Mouse (Mus musculus): Measurements from ENCODE around the gene 1700023F06Rik. TPM values are rescaled to one million over a fixed set of nuclear protein-coding genes. Genes with fewer than 3 reads are reported as not detected.
A peak's percentile ranks its signal among the peaks of the same experiment; 100 is the strongest.

The 1700023F06Rik gene
- polyA plus RNA-seq, 1 experiment, result 9.4 TPM

DNA sequence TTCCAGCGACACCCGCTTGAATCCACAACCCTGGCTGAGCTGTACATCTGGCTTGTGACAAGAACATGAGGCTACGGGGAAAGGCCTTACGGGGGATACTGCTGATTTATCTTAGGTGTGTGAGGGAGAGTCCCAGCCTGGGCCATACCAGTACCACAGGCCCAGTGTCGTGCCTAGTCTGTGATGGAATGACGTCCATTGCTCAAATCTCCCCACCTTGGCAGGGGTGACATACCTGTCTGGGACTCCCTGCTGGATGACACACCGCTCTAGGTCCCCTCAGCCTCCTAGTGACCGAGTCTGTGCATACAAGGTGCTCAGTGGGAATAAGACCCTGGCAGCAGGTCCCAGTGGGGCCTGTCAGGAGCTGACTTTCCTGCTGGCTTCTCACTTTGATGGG, 29.6 kb downstream of the 1700023F06Rik start:
- WGBS, result 88% methylated on average over 8 of the region's 8 CpGs
- TF ChIP-seq CTCF (IDR thresholded peaks at IDR 0.05; ENCODE audit: borderline replicate concordance, insufficient read depth, low read depth, low read length) (no peak), POLR2A (IDR thresholded peaks at IDR 0.05; ENCODE audit: borderline replicate concordance, insufficient read depth, low read length) (no peak)

DNA sequence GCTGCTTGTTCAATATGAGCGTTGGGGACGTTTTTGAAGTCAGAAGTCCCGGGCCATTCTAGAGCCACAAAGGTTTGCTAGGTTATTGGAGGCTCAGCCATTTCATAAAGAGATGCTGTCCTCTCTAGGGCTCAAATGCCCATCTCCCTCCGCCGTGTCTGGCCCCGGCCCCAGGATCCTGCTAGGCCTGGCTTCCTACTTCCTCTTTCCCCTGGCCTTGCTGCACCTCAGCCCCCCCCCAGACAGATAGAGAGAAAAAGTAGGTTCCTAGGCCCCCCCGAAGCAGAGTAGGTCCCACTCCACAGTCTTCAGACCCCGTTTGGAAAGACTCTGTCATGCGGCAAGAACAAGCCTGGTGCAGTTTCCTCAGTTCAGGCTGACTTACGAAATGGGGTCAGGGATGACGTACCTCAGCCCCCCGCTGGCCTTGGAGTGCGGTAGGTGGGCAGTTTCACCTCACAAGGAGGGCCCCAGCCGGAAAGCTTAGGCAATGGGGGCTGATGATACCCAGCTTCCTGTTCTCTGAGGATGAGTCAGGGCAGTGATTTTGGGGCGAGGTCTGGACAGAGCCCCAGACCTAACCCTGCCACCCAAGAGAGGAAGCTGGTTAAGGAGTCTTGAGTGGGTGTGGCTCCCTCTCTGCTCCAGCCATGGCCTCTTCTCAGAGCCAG, 30.4 kb downstream of the 1700023F06Rik start:
- WGBS, result 86% methylated on average over 15 of the region's 15 CpGs
- Histone ChIP-seq H3K27me3 (ENCODE audit: control insufficient read depth, insufficient read depth, low read length) (no peaks in the 10 kb centered on the region), H3K4me3 (replicated peaks; ENCODE audit: insufficient read depth, low read depth, low read length) (no peak overlapping the region), H3K4me1 (ENCODE audit: control insufficient read depth, insufficient read depth, low read length) (peaks cover 8% of the 10 kb centered on the region), H3K27ac (ENCODE audit: insufficient read depth, low read length) (no peak overlapping the region)
- no peak for TF ChIP-seq CTCF (IDR thresholded peaks at IDR 0.05; ENCODE audit: borderline replicate concordance, insufficient read depth, low read depth, low read length)
- no peak for TF ChIP-seq POLR2A (IDR thresholded peaks at IDR 0.05; ENCODE audit: borderline replicate concordance, insufficient read depth, low read length)
- no peak for DNase-seq

More for the DNA sequence above, 29.6 kb downstream of the 1700023F06Rik start:
- Histone ChIP-seq H3K27me3 (ENCODE audit: control insufficient read depth, insufficient read depth, low read length) (no peaks in the 10 kb centered on the region), H3K27ac (ENCODE audit: insufficient read depth, low read length) (no peak overlapping the region), H3K4me1 (ENCODE audit: control insufficient read depth, insufficient read depth, low read length) (peaks cover 7% of the 10 kb centered on the region), H3K4me3 (replicated peaks; ENCODE audit: insufficient read depth, low read depth, low read length) (no peak overlapping the region)
- no peak for DNase-seq

DNA sequence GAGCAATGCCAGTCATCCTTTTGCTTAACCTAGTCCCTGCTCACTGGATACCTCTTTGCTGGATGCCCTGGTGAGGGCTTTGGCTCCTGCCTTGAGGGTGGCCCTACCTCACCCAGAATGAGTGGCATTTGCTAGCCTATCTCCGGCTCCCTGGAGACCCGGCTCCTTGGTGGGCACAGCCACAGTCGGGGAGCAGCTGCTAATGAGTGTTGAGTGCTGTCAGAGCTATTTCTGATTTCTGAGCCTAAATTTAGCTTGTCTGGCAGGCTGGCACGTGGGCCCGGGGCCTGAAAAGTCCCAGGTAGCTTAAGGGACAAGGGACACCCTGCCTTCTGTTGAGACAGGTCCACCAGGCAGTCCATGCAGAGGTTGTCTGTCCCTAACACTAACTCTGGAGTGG, 31.1 kb downstream of the 1700023F06Rik start:
- no peak overlapping the region for H3K27ac ChIP-seq (ENCODE audit: insufficient read depth, low read length)

DNA sequence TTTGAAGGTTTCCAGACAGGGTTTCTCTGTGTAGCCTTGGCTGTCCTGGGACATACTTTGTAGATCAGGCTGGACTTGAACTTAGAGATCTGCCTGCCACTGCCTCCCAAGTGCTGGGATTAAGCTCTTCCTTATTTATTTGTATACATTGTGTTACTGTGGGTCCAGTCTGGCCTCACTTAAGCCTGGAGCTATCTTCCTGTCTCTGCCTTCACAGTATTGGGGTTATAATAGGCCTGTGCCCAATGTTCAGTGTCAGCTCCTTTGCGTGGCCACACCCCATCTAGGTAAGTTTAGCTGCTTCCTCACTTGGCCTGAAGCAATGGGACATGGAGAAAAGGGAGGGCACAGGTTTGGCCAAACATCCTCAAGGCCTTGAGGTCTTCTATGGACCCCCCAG, 31.8 kb downstream of the 1700023F06Rik start:
- H3K4me3 ChIP-seq (replicated peaks; ENCODE audit: insufficient read depth, low read depth, low read length), result no peak overlapping the region
- peaks cover 19% of the 10 kb centered on the region for H3K4me1 ChIP-seq (ENCODE audit: control insufficient read depth, insufficient read depth, low read length)
- H3K27ac ChIP-seq (ENCODE audit: insufficient read depth, low read length), result no peak overlapping the region
- WGBS, result 97% methylated on average over 1 of the region's 1 CpGs
- H3K27me3 ChIP-seq (ENCODE audit: control insufficient read depth, insufficient read depth, low read length), result no peaks in the 10 kb centered on the region
- DNase-seq, result no peak
- TF ChIP-seq CTCF (IDR thresholded peaks at IDR 0.05; ENCODE audit: borderline replicate concordance, insufficient read depth, low read depth, low read length), result no peak
- no peak for TF ChIP-seq POLR2A (IDR thresholded peaks at IDR 0.05; ENCODE audit: borderline replicate concordance, insufficient read depth, low read length)

More for the DNA sequence above, 31.1 kb downstream of the 1700023F06Rik start:
- Histone ChIP-seq H3K4me3 (replicated peaks; ENCODE audit: insufficient read depth, low read depth, low read length) (no peak overlapping the region), H3K4me1 (ENCODE audit: control insufficient read depth, insufficient read depth, low read length) (peaks cover 13% of the 10 kb centered on the region), H3K27me3 (ENCODE audit: control insufficient read depth, insufficient read depth, low read length) (no peaks in the 10 kb centered on the region)
- TF ChIP-seq POLR2A (IDR thresholded peaks at IDR 0.05; ENCODE audit: borderline replicate concordance, insufficient read depth, low read length) (no peak), CTCF (IDR thresholded peaks at IDR 0.05; ENCODE audit: borderline replicate concordance, insufficient read depth, low read depth, low read length) (no peak)
- no peak for DNase-seq
- WGBS, result 30% methylated on average over 5 of the region's 5 CpGs

DNA sequence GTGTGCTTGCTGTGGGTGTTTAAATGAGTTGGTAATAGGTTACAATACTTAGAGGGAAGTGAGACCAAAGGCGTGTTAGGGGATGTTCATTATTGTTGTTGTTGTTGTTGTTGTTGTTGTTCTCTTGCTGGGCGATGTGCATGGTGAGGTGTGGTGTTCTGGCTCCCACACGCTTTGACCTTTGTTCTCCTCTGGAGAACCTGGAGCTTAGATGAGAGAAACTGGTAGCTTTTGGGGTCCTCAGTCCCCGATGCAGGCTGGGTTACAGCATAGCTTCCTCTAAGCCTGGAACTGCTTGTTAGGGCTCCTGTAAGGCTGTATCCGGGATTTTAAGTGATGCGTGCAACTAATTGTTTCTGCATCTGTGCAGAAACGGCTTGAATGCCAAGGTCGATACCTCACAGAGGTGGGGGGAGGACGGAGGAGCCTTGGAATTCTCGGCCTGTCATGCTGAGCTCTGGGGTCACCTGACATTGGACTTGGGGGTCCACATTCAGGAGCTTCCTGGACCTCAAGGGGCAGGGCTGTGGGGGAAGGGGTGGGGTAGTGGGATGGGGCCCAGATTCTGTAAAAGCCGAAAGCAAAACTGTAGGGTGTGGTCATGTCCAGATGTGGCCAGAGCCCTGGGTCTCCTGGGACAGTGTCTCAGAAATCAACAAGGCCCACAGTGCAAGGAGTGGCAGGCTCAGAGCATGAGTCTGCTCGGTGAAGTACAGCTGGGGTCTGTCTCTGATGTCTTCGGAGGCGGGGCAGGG, 32.5 kb downstream of the 1700023F06Rik start:
- H3K27ac ChIP-seq (ENCODE audit: insufficient read depth, low read length), result no peak overlapping the region
- TF ChIP-seq POLR2A (IDR thresholded peaks at IDR 0.05; ENCODE audit: borderline replicate concordance, insufficient read depth, low read length) (no peak), CTCF (IDR thresholded peaks at IDR 0.05; ENCODE audit: borderline replicate concordance, insufficient read depth, low read depth, low read length) (no peak)
- no peak overlapping the region for H3K4me3 ChIP-seq (replicated peaks; ENCODE audit: insufficient read depth, low read depth, low read length)
- WGBS, result 70% methylated on average over 14 of the region's 14 CpGs
- DNase-seq, result no peak
- peaks cover 19% of the 10 kb centered on the region for H3K4me1 ChIP-seq (ENCODE audit: control insufficient read depth, insufficient read depth, low read length)
- H3K27me3 ChIP-seq (ENCODE audit: control insufficient read depth, insufficient read depth, low read length), result no peaks in the 10 kb centered on the region

DNA sequence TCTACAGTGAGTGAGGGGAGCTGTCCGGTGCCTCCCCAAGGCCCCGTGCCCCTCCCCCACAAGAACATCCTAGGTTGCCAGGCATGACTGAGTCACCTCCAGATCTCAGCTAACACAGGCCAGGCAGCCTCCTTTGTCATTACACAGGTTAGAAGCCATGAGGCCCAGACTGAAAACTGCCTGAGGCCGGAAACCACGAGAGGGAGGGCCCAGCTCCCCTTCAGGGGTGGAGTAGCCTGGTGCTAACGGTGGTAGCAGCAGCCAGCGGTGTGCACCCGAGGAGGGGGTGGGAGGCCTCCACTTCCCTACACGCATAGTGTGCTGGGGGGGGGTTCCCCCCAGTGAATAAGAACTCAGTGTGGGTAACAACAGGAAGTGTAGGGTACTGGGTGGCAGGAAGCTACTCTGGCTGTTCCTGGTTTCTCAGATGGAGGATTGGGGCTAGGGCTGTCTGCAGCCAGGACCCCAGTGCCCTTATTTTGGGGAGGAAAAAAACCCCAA, 33.4 kb downstream of the 1700023F06Rik start:
- Histone ChIP-seq H3K4me3 (replicated peaks; ENCODE audit: insufficient read depth, low read depth, low read length) (no peak overlapping the region), H3K27me3 (ENCODE audit: control insufficient read depth, insufficient read depth, low read length) (no peaks in the 10 kb centered on the region), H3K4me1 (ENCODE audit: control insufficient read depth, insufficient read depth, low read length) (peaks cover 19% of the 10 kb centered on the region), H3K27ac (ENCODE audit: insufficient read depth, low read length) (no peak overlapping the region)
- 69% methylated on average over 8 of the region's 8 CpGs for WGBS
- DNase-seq, result peak in 1 of 2 experiments; percentile 29
- no peak for TF ChIP-seq CTCF (IDR thresholded peaks at IDR 0.05; ENCODE audit: borderline replicate concordance, insufficient read depth, low read depth, low read length)
- TF ChIP-seq POLR2A (IDR thresholded peaks at IDR 0.05; ENCODE audit: borderline replicate concordance, insufficient read depth, low read length), result no peak

DNA sequence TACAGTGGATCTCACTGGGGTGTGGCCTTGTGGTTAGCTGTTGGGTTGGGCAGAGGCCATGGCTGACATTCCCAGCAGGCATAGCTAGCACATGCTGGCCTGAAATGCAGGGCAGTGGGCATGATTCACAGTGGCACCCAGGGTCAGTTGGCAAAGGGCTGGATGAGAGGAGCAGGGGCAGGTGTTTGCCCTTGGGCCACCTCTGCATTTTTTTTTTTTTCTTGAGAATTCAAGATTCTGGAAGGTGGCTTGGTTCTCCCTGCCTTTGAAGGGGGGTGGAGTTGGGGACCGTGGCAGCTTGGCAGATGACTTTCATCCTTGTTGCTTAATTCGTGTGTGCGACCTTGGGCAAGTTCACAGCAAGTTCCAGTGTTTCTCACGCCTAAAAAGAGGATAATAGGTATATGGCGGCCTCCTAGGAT, 33.9 kb downstream of the 1700023F06Rik start:
- Histone ChIP-seq H3K27ac (ENCODE audit: insufficient read depth, low read length) (no peak overlapping the region), H3K27me3 (ENCODE audit: control insufficient read depth, insufficient read depth, low read length) (no peaks in the 10 kb centered on the region), H3K4me3 (replicated peaks; ENCODE audit: insufficient read depth, low read depth, low read length) (no peak overlapping the region), H3K4me1 (ENCODE audit: control insufficient read depth, insufficient read depth, low read length) (peaks cover 19% of the 10 kb centered on the region)
- 75% methylated on average over 5 of the region's 5 CpGs for WGBS
- DNase-seq, result no peak
- TF ChIP-seq POLR2A (IDR thresholded peaks at IDR 0.05; ENCODE audit: borderline replicate concordance, insufficient read depth, low read length) (no peak), CTCF (IDR thresholded peaks at IDR 0.05; ENCODE audit: borderline replicate concordance, insufficient read depth, low read depth, low read length) (no peak)
